Mouse (Mus musculus) E14TG2a.4 (cell line): ENCODE data around the gene Trim11.

Experiments
- CTCF ChIP-seq: conservative IDR thresholded peaks from 2 replicates; pipeline ENCODE4 v1.5.1; 2014; ENCODE audit warnings: low read length
- POU5F1 ChIP-seq: IDR thresholded peaks from 2 replicates; pipeline ENCODE4 v1.6.1; 2014; ENCODE audit warnings: low read length, borderline replicate concordance

- TF ChIP-seq CTCF (peak; percentile 49), POU5F1 (no peak)
Observed at GRCm38 (mm10) chr11:58970831-58971530, 6.9 kb upstream of the Trim11 start.
